Mouse (Mus musculus) left cerebral cortex, postnatal 10 days (tissue): ENCODE data around the gene Nmrk2. TPM values are rescaled to one million over a fixed set of nuclear protein-coding genes. Genes with fewer than 3 reads are reported as not detected.

Source experiments
- total RNA-seq, 2 experiments: library from RNA; stranded (reverse); gene quantifications; 2 replicates each; pipeline ENCODE4 v1.2.3; 2021

Gene Nmrk2
- total RNA-seq, 2 experiments from 2014 or later = not detected

Other genes starting within 250 kb of the Nmrk2 start
- 100 to 1,000 TPM; 127 to 166 TPM for gene Gng7, start 187.1 kb downstream of the Nmrk2 start, total RNA-seq
- 100 to 1,000 TPM; 105 to 120 TPM for gene Diras1, start 176.4 kb downstream of the Nmrk2 start, total RNA-seq
- gene Slc39a3, start 164.6 kb downstream of the Nmrk2 start, total RNA-seq = 10 to 100 TPM; 65.2 to 67.8 TPM
- 100 to 1,000 TPM; 187 to 196 TPM for gene Sgta, start 141.9 kb downstream of the Nmrk2 start, total RNA-seq
- gene Thop1, start 132.0 kb downstream of the Nmrk2 start, total RNA-seq = 10 to 100 TPM; 53.8 to 54.9 TPM
- under 1 TPM; 0.28 to 0.30 TPM for gene Creb3l3, start 103.2 kb downstream of the Nmrk2 start, total RNA-seq
- gene Map2k2, start 96.1 kb downstream of the Nmrk2 start, total RNA-seq = 100 to 1,000 TPM; 127 to 130 TPM
- gene Zbtb7a, start 66.8 kb downstream of the Nmrk2 start, total RNA-seq = 10 to 100 TPM; 38.7 to 42.6 TPM
- 10 to 100 TPM; 24.3 to 25.8 TPM for gene Pias4, start 34.1 kb downstream of the Nmrk2 start, total RNA-seq
- gene Eef2, start 25.4 kb downstream of the Nmrk2 start, total RNA-seq = 1,000 to 10,000 TPM; 1,077 to 1,083 TPM
- 10 to 100 TPM; 64.1 to 72.7 TPM for gene Dapk3, start 19.0 kb downstream of the Nmrk2 start, total RNA-seq
- not detected for gene 4930442H23Rik, start 18.2 kb downstream of the Nmrk2 start, total RNA-seq
- 100 to 1,000 TPM; 209 to 222 TPM for gene Atcay, start 28.8 kb upstream of the Nmrk2 start, total RNA-seq
- 10 to 100 TPM; 62.2 to 63.5 TPM for gene Zfr2, start 31.1 kb upstream of the Nmrk2 start, total RNA-seq
- gene Matk, start 50.9 kb upstream of the Nmrk2 start, total RNA-seq = 100 to 1,000 TPM; 223 to 225 TPM
- gene Mrpl54, start 64.9 kb upstream of the Nmrk2 start, total RNA-seq = 10 to 100 TPM; 47.8 to 52.7 TPM
- gene Apba3, start 64.9 kb upstream of the Nmrk2 start, total RNA-seq = 10 to 100 TPM; 23.7 to 32.6 TPM
- under 1 TPM; 0.39 to 0.49 TPM for gene Tjp3, start 89.5 kb upstream of the Nmrk2 start, total RNA-seq
- gene Pip5k1c, start 90.9 kb upstream of the Nmrk2 start, total RNA-seq = 100 to 1,000 TPM; 336 to 340 TPM
- 10 to 100 TPM; 26.4 to 26.7 TPM for gene Cactin, start 119.1 kb upstream of the Nmrk2 start, total RNA-seq
- 1 to 10 TPM; 1.1 to 2.1 TPM for gene Tbxa2r, start 126.7 kb upstream of the Nmrk2 start, total RNA-seq
- under 1 TPM; 0.39 to 0.49 TPM for gene Gipc3, start 141.2 kb upstream of the Nmrk2 start, total RNA-seq
- gene Hmg20b, start 148.4 kb upstream of the Nmrk2 start, total RNA-seq = 10 to 100 TPM; 18.3 to 20.3 TPM
- 10 to 100 TPM; 32.8 to 35.9 TPM for gene Mfsd12, start 155.4 kb upstream of the Nmrk2 start, total RNA-seq
- 1 to 10 TPM; 1.2 to 1.7 TPM for gene 4930404N11Rik, start 163.8 kb upstream of the Nmrk2 start, total RNA-seq
- 10 to 100 TPM; 85.7 to 94.7 TPM for gene Fzr1, start 176.5 kb upstream of the Nmrk2 start, total RNA-seq
- gene Dohh, start 182.4 kb upstream of the Nmrk2 start, total RNA-seq = 10 to 100 TPM; 79.3 to 83.5 TPM
- gene Gm48551, start 182.4 kb upstream of the Nmrk2 start, total RNA-seq = 1 to 10 TPM; 3.4 to 5.0 TPM
- gene Gm48552, start 187.0 kb upstream of the Nmrk2 start, total RNA-seq = 1 to 10 TPM; 2.5 to 3.5 TPM
- gene Smim24, start 191.0 kb upstream of the Nmrk2 start, total RNA-seq = 1 to 10 TPM; 2.0 to 2.2 TPM